Mouse (Mus musculus) cerebellum, adult 2 months (tissue): ENCODE data around the gene Tagap1.
"Not testable (repeated sequence)": the region's sequence is repeated elsewhere in the genome, so short reads cannot be mapped to it uniquely, and the experiment has no call there.

Experiments
- CTCF ChIP-seq: fragments of 200-500 bp; IDR thresholded peaks from 2 replicates; pipeline ENCODE4 v1.5.1; 2011; ENCODE audit warnings: low read depth, mild to moderate bottlenecking, control low read depth, low read length, moderate library complexity, borderline replicate concordance; ENCODE audit not compliant: insufficient read depth
- POLR2A ChIP-seq: fragments of 200-500 bp; IDR thresholded peaks from 2 replicates; pipeline ENCODE4 v1.6.1; 2011; ENCODE audit warnings: low read length, control low read depth, borderline replicate concordance; ENCODE audit not compliant: insufficient read depth

DNA sequence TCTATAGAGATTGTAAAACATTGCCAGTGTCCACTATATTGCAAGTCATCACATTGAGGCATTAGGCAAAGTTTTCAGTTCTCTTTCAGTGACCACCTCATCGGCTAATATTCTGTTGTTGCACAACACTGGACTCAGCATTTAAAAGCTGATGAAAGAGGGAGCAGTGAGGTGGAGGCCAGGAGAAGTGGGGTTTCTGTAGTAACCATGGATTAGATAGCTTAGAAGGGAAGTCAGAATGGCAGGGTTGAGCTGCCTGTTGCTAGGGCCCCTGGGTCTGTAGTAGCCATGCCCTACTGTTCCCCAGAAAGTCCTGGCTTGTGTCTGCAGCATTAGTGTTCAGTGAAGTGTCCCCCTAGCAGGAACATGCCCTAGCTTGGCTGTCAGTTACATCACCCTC is 25.2 kb upstream of the Tagap1 start:
- not testable (repeated sequence) for TF ChIP-seq CTCF, POLR2A
